Mouse (Mus musculus): Measurements from ENCODE around the gene Tmem19. TPM values are rescaled to one million over a fixed set of nuclear protein-coding genes. Genes with fewer than 3 reads are reported as not detected.
"Not testable (repeated sequence)": the region's sequence is repeated elsewhere in the genome, so short reads cannot be mapped to it uniquely, and the experiment has no call there.

Gene Tmem19
- total RNA-seq, 2 experiments from 2014 or later, result 25.4 to 28.4 TPM

DNA sequence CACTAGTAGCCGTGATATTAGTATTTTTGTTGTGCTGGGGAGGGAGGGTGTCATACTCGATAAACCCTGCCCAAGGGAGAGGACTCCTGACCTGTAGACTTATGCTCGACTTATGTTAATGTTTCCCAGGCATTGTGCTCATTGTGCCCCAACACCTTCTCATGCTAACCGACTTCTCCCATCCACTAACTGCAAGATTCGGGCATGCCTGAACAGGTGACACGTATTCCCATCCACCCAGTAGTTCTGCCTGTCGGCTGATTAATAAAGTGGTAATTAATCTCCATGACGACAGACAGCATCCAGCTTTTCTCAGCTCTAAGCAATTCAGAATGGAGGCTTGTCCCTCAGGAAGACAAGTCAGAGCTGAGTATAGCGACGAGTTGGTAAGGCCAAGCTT lies 13.3 kb downstream of the Tmem19 start:
- no peak for DNase-seq

DNA sequence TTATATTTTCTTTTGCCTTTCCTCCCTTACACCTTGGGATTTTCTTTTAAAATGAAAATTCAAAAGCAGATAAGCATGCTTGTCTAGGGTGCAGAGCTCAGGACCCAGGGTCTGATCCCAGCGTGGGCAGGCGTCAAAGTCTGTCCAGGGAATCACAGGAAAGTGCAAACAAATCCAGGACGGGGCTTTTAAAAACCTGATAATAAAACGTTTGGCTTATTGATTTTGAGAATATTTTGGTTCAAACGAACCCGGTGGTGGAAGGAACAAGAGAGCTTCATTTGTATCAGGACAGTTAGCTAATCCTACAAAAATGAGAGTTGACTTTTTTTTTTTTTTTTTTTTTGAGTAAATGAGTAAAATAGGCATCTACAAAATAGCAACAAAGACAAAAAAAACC lies 14.2 kb downstream of the Tmem19 start:
- DNase-seq, result no peak

DNA sequence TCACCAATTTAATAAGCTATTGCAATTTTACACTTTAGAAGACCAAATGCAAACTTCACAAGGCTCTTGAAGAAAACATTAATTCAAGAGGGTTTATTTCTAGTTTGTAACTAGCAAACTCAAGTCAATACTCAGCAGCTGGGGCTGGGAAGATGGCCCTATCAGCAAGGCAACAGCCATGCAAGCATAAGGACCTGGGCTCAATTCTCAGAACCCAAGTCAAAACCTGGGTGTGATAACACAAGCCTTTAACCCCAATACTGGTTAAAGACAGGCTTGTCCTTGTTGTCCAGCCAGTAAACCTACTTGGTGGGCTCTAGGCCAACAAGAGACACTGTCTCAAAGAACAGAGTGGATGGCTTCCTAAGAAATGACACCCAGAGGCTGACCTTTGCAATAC lies 15.9 kb downstream of the Tmem19 start:
- no peak for DNase-seq

DNA sequence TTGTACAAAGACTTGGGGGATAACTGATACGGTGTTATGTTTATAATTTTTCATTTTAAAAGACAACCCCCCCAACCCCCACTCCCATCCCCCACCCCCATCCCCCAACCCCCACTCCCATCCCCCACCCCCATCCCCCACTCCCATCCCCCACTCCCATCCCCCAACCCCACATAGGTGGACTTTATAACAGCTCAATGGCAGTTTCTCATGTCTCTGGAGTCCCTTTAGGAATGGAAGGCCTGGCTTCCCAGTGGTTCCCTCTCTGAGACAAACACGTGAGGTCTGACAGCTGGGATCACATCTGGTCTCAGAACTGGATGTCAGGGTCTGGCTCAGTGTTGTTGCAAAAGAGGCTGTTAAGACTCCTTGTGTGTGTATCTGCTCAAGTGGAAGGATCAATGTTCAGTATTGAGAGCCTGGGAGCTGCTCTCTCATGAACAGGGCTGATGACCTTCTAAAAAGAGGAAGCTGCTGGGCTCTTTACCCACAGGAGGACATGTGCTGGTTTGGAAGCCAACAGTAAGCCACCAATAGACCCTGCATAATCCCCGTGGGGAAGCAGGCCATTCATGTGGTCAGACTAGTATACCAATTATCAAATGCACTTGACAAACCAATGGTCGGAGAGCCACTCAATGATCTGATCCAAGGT lies 19.4 kb downstream of the Tmem19 start:
- DNase-seq, result no peak

DNA sequence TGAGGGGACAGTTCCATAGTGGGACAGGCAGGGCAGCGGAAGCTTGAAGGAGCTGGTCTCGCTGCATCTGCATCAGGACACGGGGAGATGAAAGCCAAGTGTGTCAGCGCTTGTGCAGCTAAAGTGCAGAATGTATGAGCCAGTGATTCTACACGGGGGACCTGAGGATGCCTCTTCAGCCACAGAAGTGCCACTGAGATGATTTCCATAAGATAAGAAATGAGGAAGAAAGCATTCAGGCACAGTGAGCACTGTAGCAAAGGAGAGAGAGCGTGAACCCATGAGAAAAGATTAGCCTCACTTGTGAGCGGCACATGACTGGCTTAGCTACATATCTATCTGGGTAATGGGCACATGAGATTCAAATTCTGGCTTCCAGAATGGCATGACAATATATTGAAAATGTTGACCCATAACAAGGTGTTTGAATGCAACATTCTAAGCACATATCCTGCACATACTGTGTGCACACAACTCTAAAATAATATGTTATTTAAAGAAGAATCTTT lies 22.4 kb downstream of the Tmem19 start:
- no peak for DNase-seq

DNA sequence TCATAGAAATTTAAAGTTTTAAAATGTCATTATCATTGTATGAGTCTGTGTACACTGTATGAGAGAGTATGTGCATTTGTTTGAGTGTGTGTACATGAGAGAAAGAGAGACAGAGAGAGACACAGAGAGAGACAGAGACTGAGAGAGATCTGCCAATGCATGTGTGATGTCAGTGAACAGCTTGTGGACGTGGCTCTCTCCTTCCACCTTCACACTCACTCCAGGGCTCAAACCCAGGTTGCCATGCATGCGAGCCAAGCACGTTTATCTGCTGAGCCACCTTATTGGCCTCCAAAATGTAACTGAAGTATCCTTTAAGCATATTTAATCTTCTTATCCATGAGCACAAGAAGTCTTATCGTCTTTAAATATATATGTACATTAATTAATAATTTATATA lies 25.4 kb downstream of the Tmem19 start:
- no peak for DNase-seq

DNA sequence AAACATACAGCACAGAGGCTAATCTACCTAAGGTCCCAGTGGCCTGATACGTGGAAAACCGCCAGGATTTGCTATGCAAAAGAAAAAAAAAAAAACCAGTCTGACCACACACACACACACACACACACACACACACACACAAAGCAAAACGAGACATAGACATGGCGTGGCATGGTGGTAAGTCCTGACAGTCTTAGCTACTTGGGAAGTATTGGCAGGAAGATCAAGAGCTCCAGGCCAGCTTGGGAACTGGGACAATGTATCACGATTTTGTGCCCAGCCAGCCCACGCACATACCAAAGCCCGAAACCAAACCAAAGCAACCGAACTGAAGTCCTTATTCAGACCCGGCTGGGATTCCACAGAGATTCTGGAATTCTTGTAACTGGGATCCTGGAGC lies 28.8 kb downstream of the Tmem19 start:
- DNase-seq, result no peak

DNA sequence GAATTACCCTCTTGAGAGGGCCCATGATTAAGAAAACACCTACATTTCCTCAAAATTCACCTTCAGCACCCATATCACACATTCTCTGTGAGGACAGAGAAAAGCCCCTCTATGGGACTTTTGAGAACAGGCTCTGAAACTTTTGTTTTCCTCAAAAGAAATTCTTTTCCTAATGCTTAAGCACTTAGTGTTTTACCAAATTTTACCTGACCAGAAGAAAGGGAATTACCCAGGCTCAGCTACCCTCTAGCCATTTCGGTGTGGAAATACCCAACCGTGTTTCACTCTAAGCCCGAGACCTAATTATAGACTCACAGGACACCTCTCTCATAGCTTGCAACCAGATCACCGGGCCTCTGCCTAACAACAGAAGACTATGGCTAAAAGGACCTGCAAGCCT lies 29.3 kb downstream of the Tmem19 start:
- no peak for DNase-seq

DNA sequence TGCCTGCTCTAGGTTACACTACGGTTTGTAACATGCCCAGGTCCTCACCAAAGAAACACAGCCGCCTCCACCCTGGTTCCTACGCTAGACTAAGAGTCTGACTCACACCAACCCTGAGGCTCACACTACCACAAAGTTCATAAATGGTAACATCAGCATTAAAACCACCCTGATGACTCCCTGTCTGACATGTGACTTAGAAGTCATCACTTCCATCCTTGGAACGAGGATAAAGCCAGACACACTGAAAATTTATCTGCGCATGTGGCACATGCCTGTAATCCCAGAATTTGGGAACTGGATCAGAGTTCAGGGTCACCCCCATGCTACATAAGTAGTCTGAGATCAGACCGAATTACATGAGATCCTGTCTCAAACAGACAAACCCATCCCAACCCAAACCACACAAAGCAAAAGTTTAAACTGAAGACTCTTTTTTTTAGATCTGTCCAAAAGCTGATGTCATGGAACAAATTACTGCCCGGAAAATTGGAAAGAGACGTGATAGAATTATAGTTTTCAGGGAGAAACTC lies 29.8 kb downstream of the Tmem19 start:
- no peak for DNase-seq

DNA sequence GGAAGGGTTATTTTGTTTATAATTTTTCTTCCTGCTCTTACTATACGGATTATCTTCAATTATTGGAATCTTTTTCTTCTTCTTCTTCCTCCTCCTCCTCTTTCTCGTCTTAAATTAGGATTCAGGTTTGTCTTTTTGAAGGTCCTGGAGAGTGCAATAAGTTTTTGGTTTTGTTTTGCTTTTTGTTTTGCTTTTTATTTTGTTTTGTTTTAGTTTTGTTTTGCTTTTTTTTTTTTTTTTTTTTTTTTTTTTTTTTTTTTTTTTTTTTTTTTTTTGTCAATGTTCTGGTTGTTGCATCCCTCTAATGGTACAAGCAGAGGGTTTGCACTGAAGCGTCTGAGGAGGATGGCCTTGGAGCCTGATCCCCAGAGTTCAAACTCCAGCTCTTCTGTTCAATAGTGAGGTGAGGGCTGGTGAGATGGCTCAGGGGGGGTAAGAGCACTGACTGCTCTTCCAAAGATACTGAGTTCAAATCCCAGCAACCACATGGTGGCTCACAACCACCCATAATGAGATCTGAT lies 33.2 kb downstream of the Tmem19 start:
- no peak for DNase-seq

DNA sequence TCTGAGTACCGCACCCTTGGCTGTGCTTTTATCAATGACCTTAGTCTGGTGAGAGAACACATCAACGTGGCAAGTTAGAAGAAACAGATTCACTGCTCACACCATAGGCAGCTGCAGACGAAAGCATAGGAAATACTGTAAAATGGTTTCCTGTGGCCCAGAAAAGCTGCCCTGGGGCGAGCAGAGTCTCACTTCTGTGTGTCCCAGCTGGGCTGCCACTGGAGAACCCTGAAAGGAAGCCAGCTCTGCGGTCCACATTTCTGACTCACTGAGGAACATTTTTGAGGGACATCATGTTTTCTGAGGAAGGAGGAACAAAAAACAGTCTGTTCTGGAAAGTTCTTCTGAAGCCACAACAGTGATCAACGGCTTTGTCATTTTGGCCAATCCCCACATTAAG lies 33.8 kb downstream of the Tmem19 start:
- DNase-seq, result peak; percentile 31

DNA sequence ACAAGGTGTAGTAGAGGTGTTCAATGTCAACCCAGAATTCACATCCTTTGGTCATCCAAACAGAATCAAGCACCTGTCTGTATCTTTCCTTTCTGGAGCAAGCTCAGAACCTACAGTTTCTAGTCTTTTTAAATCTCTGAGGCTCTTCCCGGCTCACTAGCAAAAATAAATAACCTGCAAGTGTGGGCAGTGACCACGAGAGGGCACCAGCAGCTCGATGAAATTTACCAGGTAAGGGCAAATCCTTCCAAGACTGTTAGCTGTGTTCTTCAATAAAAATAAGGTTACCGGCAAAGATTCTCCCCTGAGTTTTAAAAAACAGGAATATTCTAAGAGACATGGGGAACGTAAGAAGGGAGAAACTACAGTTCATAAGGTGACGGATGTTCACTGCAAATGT lies 39.0 kb downstream of the Tmem19 start:
- DNase-seq, result peak; percentile 80

DNA sequence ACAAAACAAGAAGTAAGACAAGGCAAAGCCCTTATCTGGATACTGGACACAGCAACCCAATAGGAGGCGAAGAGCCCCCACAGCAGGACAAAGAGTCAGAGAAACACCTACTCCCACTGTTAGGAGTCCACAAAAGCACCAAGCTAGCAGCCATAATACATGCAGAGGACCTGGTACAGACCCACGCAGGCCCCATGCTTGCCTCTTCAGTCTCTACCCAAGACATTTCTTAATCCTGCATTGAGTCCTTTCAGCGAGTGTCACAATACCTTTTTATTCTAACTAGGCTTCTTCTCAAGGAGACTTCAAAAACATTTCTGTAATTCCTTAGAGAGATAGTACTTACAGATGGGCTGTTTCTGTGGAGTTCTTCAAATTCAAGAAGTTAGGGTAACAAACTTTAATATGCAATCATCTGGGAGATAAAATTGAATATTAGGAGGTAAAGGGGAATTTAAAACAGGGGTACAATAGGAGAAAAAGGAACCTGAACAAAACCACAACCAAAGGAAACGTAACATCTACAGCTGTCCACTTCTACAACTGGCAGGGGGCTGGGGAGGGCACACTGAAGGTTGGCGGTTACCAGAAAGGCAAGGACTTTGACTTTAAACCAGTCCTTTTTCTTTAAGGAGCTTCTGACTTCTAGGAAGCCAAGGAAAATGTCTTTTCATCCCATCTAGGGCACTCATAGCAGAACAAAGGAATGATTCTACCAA lies 40.8 kb downstream of the Tmem19 start:
- DNase-seq, result no peak

DNA sequence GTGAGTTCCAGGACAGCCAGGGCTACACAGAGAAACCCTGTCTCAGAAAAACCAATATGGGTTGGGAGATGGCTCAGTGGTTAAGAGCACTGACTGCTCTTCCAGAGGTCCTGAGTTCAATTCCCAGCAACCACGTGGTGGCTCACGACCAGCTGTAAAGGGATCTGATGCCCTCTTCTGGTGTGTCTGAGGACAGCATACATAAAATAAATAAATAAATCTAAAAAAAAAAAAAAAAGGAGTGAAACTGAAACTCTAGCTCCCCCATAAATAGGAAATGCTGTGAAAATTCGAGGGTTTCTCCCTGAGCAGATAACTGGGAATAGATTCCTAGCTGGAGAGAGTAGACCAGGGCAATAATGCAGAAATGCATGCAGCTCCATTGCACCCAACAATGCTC lies 43.9 kb downstream of the Tmem19 start:
- DNase-seq, result not testable (repeated sequence)

DNA sequence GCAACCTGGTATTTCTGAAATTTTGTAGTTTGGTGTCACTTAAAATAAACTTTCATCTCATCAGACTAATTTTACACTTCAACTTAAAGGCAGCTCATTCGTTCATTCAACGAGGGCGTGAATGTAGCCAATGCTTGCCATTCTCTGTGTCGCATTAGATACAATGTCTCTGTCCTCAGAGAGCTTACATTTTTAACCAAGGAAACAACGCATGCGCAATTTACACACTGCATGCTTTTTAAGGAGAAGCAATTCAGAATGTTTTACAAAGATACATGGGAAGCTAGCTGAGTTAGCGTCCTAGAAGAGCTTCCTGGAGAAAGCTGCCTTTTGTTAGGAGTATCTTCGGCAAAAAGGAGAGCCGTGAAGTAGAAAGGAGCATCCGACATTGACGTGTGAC lies 46.0 kb downstream of the Tmem19 start:
- no peak for DNase-seq

DNA sequence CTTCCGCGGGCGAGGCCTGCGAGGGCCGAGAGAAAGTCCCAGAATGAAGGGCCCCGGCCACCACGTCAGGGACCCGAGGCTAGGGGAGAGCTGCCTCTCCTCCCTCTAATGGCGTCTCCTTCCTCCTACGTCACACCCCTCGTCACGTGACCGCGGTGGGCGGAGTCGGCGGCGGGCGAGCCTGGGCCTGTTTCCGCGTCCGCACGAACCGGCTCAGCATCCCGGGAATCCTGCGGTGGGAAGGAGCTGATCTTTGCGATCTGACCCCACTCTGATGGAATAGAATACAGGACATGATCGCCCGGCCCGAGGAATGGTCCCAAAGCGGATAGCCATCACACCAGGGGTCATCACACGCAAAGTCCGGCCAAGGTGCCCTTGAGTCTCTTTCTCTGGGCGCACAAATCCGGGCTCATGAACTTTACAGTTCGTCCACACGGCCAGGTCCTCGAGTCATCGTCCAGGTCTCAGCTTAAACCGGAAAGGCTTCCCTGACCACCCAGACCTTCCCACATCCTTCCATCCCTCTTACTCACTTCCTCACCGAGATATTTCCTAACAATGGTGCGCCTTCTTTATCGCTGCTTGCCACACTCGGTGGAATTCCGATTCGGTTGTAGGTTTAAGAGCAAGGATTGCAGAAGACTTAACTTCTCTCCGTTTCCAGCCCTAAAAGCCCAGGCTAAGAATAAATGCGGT lies 46.7 kb downstream of the Tmem19 start, which contains the start of gene Rab21:
Rab21 (minus strand) TSS at position 122 of the 699 bp plus-strand sequence.
- DNase-seq, result peak; percentile 100

DNA sequence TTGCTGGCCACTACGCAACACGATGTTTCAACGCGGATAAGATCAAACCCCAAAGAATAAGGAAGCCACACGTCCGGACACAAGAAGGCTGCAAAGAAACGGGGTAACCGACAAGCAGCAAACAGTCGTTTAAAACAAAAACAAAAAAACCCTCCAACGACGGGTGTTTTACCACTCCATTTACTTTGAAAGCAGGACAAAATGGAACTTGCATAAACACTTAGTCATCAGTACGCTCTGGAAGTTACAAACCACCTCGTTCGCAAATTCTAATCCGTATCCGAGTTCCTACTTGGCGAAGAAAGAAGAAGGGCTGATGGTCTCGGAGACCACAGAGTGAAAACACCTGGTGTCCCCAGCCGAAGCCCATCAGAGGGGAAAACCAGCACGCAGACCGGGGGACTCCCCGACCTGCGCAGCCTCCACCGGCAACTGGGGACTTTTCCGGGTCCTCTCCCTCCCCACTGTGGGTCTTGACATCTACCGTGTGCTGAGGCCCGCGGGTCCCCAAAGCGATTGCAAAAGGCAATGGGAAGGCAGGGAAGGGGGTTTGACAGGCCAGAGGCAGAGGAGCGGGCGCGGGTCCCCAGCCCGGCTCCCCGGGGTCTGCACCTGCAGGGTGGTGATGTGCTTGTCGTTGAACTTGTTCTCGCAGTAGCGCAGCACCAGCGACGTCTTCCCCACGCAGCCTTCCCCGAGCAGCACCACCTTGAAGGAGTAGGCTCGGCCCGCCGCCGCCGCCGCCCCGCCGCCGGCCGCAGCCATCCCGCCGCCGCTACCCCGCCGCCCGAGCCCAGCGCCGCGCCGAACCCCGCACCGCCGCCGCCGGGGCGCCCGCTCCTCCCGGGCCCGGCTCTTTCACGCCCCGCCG lies 47.5 kb downstream of the Tmem19 start:
- peak; percentile 55 for DNase-seq

DNA sequence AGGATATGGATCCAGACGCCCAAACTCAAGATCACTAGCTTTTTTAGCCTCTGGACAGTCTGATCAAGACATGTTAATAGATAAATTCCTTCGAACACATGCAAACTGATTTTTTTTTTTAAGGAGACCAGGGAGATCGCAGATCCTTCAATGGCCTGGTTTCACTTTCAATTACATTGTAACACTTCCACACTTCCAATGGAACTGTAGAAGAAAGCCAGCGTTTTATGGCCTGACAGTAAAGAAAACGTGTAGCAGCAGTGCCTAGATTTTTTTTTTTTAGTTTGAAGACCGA lies 48.1 kb downstream of the Tmem19 start:
- DNase-seq, result no peak

DNA sequence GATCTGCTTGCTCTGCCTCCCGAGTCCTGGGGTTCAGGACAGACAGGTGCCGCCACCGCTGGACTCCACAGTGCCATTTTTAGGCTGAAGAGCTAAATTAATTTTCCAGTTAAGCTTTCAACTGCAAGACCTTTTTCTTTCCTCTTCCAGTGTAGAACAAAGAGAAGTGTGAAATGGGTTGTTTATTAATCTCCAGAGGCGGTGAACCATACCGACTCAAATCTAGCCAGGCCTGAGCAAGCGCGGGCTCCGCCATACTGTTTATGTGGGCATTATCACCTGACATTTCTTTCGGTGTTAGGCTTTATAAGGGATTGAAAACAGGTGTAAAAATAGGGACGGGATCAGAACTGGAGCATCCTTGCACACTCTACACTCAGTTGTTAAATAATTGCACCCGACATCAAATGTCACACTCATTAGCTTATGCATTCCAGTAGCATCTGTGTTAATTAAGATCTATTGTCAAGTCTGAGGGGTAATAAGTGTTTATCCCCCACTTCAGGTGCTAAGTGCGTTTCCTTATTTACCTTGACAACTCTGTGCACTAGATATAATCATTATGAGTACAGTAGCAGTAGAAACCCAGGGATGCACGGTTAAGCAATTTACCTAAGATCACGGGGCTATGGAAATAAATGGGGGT lies 48.5 kb downstream of the Tmem19 start:
- DNase-seq, result no peak

DNA sequence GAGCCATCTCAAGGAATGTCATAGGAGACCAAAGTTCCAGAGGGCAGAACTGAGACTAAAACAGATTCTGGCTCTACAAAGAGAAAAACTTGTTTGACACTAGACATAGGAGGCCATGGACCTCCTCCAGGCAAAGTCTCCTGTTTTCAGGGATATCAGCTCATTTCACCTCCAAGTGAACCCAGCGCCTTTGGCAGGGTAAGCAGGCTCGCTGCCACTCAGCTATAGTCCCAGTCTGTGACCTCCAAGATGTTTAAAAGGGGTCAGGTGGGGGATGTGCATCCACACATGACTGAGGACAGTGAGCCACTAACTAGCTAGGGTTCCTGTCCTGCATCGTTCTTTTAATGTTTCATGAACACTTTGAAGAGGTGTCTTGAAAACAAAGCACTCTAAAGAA lies 49.6 kb downstream of the Tmem19 start:
- DNase-seq, result peak; percentile 63

DNA sequence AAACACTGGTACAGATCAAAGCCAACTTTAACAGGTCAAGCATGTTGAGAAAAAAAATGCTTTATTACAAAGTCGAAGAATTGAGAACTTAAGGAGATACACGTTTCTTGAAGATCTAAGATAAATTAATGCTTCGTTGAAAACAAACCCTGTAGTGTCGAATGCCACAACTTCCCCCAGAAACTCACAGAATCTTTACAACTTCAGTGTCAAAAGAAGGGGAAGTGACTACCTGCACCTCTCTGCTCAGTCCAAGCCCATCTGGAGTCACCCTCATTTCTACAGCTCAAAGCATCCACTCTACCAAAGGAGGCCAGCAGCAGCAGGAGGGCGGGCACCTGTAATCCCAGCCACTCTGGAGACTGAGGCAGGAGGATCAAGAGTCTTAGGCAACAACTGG lies 50.1 kb downstream of the Tmem19 start:
- no peak for DNase-seq
